Mouse (Mus musculus) stomach, postnatal 0 days (tissue): ENCODE measurements around the gene Olfr1136. TPM values are rescaled to one million over a fixed set of nuclear protein-coding genes. Genes with fewer than 3 reads are reported as not detected.

Experiments used
- ATAC-seq: fragments of 200-750 bp; cut with Nextera tagmentation; 2 replicates; pipeline ENCODE4 v1.8.0; 2017; ENCODE audit not compliant: low FRiP score, low TSS enrichment
- DNase-seq: peaks from one replicate; pipeline ENCODE4 v3.0.0-alpha.2; 2016; ENCODE audit warnings: low spot score
- H3K27ac ChIP-seq: fragments of 300-500 bp; sonication (generic); replicated peaks from 2 replicates; pipeline ENCODE4 v1.5.1; 2014; ENCODE audit warnings: mild to moderate bottlenecking, control low read depth
- H3K27me3 ChIP-seq: fragments of 300-500 bp; sonication (generic); 2 replicates; pipeline ENCODE4 v1.6.1; 2014; ENCODE audit warnings: low read length; ENCODE audit not compliant: control insufficient read depth, insufficient read depth
- H3K36me3 ChIP-seq: fragments of 300-500 bp; sonication (generic); 2 replicates; pipeline ENCODE4 v1.6.1; 2014; ENCODE audit warnings: low read length, mixed read lengths; ENCODE audit not compliant: control insufficient read depth, insufficient read depth
- H3K4me1 ChIP-seq: fragments of 300-500 bp; sonication (generic); replicated peaks from 2 replicates; pipeline ENCODE4 v1.6.1; 2014; ENCODE audit warnings: antibody characterized with exemption; ENCODE audit not compliant: control insufficient read depth, insufficient read depth
- H3K4me2 ChIP-seq: fragments of 300-500 bp; sonication (generic); replicated peaks from 2 replicates; pipeline ENCODE4 v1.6.1; 2014; ENCODE audit warnings: low read depth, mild to moderate bottlenecking, control low read depth, moderate library complexity
- H3K4me3 ChIP-seq: fragments of 300-500 bp; sonication (generic); 2 replicates; pipeline ENCODE4 v1.5.1; 2014; ENCODE audit warnings: low read depth, low read length, control low read depth
- H3K9ac ChIP-seq: fragments of 300-500 bp; sonication (generic); 2 replicates; pipeline ENCODE4 v1.6.1; 2014; ENCODE audit warnings: mild to moderate bottlenecking, low read length, control low read depth, mixed read lengths
- H3K9me3 ChIP-seq: fragments of 300-500 bp; sonication (generic); 2 replicates; pipeline ENCODE4 v1.6.1; 2016; ENCODE audit warnings: low read length; ENCODE audit not compliant: control insufficient read depth
- CTCF ChIP-seq: IDR thresholded peaks from 2 replicates; pipeline ENCODE4 v1.5.1; 2016; ENCODE audit warnings: antibody characterized with exemption, low read depth, mild to moderate bottlenecking, moderate library complexity
- EP300 ChIP-seq: optimal IDR thresholded peaks from 2 replicates; pipeline ENCODE3; 2016; ENCODE audit warnings: antibody characterized with exemption
- WGBS: fragments of 180-500 bp; shearing (Covaris S2); extraction: QIAGEN DNeasy Blood & Tissue Kit; methylation state at CpG from one replicate; pipeline ENCODE4 v1.1.7; 2014; 5-methylcytosine and 5-hydroxymethylcytosine counted together
- polyA plus RNA-seq: library from polyadenylated mRNA; unstranded; fragments of >200 nt; fragmentation: Nextera tagmentation; extraction: Ambion mirVana; gene quantifications from 2 replicates; pipeline ENCODE4 v1.2.1, GENCODE M21; 2015

Gene Olfr1136
- not detected in 2 replicates for polyA plus RNA-seq

DNA sequence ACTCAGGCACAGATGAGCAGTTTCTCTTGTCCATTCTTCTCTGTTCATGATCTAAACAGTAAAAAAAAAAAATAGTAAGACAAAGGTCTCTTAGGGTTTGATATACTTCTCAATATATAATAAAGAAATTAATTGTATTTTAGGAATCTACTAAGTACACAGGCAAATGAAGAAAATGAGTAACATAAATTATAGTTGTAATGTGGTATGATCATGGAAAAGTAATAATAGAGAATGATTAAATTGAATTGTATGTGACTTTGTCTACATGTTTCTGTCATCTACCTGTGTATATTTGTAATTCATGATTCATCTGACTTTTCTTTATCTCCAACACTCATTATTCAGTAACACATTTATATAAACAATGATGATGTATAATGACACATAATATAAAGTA lies at the start of gene Olfr1136:
Gene Olfr1136, minus strand, starts transcription at position 101 of the 400 bp plus-strand sequence.
- no peak within 1 kb of the TSS for H3K4me2 ChIP-seq
- ATAC-seq: no peak
- TF ChIP-seq CTCF: no peak
- no peak for TF ChIP-seq EP300

DNA sequence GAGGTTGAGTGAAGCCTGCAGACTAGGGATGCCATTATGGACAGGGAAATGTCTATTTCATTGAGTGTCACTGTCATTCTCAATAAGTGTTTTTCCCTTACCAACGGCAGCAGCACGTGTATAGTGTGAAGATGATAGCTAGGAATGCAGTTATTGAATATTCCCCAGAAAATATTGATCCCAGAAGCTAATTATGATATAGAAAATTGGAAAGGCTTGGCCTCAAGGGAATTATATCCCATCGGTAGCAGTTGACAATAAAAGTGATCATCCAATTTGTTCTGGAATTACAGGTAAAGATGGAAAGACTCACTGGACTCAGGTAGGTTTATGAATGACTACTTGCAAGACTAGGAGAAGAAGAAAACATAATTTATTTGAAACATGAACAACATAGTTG lies 49.7 kb upstream of the Olfr1136 start, which contains the start of gene Olfr1140:
Gene Olfr1140, plus strand, starts transcription at position 301 of the 400 bp plus-strand sequence.
- Histone ChIP-seq H3K36me3 (no peaks in the 10 kb centered on the region), H3K9ac (no peak within 1 kb of the TSS), H3K4me1 (no peaks in the 10 kb centered on the region), H3K9me3 (no peaks in the 10 kb centered on the region), H3K27ac (no peak within 1 kb of the TSS), H3K27me3 (no peaks in the 10 kb centered on the region), H3K4me3 (no peak within 1 kb of the TSS), H3K4me2 (no peak within 1 kb of the TSS)
- WGBS: 68% methylated on average over 3 of the region's 3 CpGs
- no peak for TF ChIP-seq CTCF
- ATAC-seq: no peak
- no peak for DNase-seq

More for the DNA sequence above, at the start of gene Olfr1136:
- H3K9me3 ChIP-seq: no peaks in the 10 kb centered on the region
- no peak for DNase-seq
- no peaks in the 10 kb centered on the region for H3K4me1 ChIP-seq
- no peaks in the 10 kb centered on the region for H3K27me3 ChIP-seq
- no peaks in the 10 kb centered on the region for H3K36me3 ChIP-seq
- H3K9ac ChIP-seq: no peak within 1 kb of the TSS
- no peak within 1 kb of the TSS for H3K4me3 ChIP-seq
- no peak within 1 kb of the TSS for H3K27ac ChIP-seq

DNA sequence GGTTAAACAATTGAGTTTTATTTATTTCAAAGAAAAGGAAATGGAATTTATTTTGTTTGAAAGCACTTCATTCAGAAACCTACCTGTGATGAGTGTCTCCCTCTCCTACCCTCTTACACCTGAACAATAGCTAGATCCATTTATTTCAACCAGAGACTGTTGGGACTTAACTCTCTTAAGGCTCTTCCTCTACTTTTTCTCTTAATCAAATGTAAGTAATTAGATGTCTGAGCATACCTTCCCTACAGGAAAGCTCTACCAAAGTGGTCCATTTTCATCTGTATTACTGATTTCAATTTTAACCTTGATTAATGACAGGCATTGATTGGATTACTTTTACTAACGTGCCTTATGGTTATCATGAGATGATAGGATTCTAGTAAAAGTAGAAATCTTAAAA lies 46.1 kb upstream of the Olfr1136 start, which contains the start of gene Olfr1138:
Gene Olfr1138, minus strand, starts transcription at position 101 of the 400 bp plus-strand sequence.
- Histone ChIP-seq H3K4me1 (no peaks in the 10 kb centered on the region), H3K27me3 (no peaks in the 10 kb centered on the region), H3K4me2 (no peak within 1 kb of the TSS), H3K27ac (no peak within 1 kb of the TSS), H3K4me3 (no peak within 1 kb of the TSS), H3K9ac (no peak within 1 kb of the TSS), H3K36me3 (no peaks in the 10 kb centered on the region), H3K9me3 (no peaks in the 10 kb centered on the region)
- no peak for TF ChIP-seq EP300
- TF ChIP-seq CTCF: no peak
- 85% methylated on average over 1 of the region's 1 CpGs for WGBS
- ATAC-seq: no peak
- DNase-seq: no peak

DNA sequence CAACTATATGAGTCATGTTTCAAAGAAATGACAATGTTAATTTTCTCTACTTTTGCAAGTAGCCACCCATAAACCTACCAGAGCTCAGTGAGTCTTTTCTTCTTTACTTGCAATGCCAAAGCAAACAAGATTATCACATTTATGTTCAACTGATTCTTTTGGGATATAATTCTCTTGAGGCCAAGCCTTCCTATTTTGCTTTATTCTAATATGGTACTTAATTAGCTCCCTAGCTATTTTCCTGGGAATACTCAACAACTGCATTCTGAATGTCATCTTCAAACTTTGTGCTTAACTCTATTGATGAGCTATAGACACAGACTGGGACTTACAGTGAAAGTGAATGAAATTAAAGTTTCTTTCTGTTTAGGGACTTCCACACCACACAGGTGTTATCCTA lies 19.3 kb upstream of the Olfr1136 start, which contains the start of gene Olfr1137:
Gene Olfr1137, minus strand, starts transcription at position 101 of the 400 bp plus-strand sequence.
- no peak for ATAC-seq
- Histone ChIP-seq H3K27me3 (no peaks in the 10 kb centered on the region), H3K27ac (no peak within 1 kb of the TSS), H3K9ac (no peak within 1 kb of the TSS), H3K36me3 (no peaks in the 10 kb centered on the region), H3K4me2 (no peak within 1 kb of the TSS), H3K9me3 (no peaks in the 10 kb centered on the region), H3K4me1 (no peaks in the 10 kb centered on the region), H3K4me3 (no peak within 1 kb of the TSS)
- DNase-seq: no peak
- TF ChIP-seq CTCF (no peak), EP300 (no peak)

DNA sequence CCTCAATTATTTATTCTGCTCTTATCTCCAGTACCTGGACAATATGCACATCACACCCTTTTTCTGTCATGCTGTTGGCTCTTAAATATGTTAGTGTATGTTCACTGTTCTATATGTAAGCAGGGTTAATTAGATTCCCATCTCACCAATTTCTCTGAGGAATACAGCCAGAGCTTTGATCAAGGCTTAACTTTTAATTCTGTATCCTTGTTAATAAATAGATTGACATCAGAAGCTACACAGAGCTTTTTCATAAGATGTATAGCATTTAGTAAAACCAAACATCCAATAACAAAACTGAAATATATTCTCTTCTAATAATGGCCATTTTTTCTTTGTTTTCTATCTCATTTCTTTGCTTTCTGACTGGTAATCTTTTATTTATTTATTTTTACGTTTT lies 20.2 kb downstream of the Olfr1136 start, which contains the start of gene Olfr1135:
Gene Olfr1135, minus strand, starts transcription at position 101 of the 400 bp plus-strand sequence.
- H3K27ac ChIP-seq: no peak within 1 kb of the TSS
- H3K36me3 ChIP-seq: no peaks in the 10 kb centered on the region
- DNase-seq: no peak
- ATAC-seq: no peak
- H3K9me3 ChIP-seq: no peaks in the 10 kb centered on the region
- no peaks in the 10 kb centered on the region for H3K4me1 ChIP-seq
- WGBS: 16% methylated on average over 1 of the region's 1 CpGs
- H3K4me3 ChIP-seq: no peak within 1 kb of the TSS
- H3K9ac ChIP-seq: no peak within 1 kb of the TSS
- no peaks in the 10 kb centered on the region for H3K27me3 ChIP-seq
- H3K4me2 ChIP-seq: no peak within 1 kb of the TSS
- TF ChIP-seq EP300 (no peak), CTCF (no peak)

DNA sequence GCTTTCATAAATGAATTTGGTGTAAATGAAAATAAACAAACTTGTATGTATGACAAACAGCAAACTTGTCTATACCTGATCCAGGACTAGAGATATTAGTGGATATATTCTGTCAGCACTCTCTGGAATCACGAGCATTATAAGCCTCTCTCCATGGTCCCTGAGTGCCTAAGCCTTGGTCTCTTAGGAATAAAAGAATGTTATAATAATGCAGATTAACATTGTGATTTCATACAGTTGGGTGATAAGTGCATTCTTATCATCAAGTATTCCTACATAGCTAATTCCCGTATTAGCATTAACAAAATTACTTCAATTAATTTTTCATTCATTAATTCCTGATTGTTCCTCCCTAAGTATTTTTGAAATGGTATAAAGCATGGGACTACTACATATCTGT lies 35.4 kb downstream of the Olfr1136 start, which contains the start of gene Olfr1134:
Gene Olfr1134, minus strand, starts transcription at position 101 of the 400 bp plus-strand sequence.
- Histone ChIP-seq H3K4me3 (no peak within 1 kb of the TSS), H3K4me1 (no peaks in the 10 kb centered on the region), H3K9me3 (no peaks in the 10 kb centered on the region), H3K36me3 (no peaks in the 10 kb centered on the region), H3K9ac (no peak within 1 kb of the TSS), H3K27me3 (no peaks in the 10 kb centered on the region), H3K4me2 (no peak within 1 kb of the TSS), H3K27ac (no peak within 1 kb of the TSS)
- DNase-seq: no peak
- 83% methylated on average over 2 of the region's 2 CpGs for WGBS
- no peak for TF ChIP-seq CTCF
- no peak for TF ChIP-seq EP300
- no peak for ATAC-seq
